ENCODE assay signal across 25 mouse cellular contexts in the genomic region with DNA sequence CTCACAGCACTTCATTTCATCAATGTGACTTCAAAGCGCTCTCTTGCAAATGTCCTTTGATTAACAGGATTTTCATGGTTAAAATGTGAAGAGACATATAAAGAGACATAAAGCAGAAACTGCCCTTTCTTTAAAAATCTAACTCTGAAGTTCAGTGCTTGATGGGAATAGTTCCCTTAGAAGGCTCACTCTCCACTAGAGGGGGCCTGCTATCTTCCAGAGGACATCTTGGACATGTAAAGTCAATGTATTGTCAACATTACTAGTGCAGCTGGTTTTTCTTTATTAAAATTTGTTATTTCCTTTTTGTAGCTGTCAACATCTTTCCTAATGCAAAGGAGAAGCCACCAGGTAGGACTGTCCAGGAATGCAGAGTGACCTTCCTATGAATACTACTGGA. TPM values are rescaled to one million over a fixed set of nuclear protein-coding genes. Genes with fewer than 3 reads are reported as not detected.
DNase-seq lines count a peak whose midpoint lies in the region; ATAC-seq and TF ChIP-seq lines count a peak whose summit lies in the region.
"Had no signal": no experiment of that assay in that cellular context is flagged by ENCODE, and none has a peak within 500 bp of the region (broad histone marks: within the 10 kb centered on the region; RNA-seq: fewer than 3 reads in every experiment).

No protein-coding gene starts in this region.

- H3K9me3 ChIP-seq in heart, postnatal 0 days (replicated peaks; ENCODE audit: control insufficient read depth, low read length): no peaks in the 10 kb centered on the region
- no peaks in the 10 kb centered on the region for H3K9me3 ChIP-seq in lung, embryonic 14.5 days (ENCODE audit: low read depth, low read length)
- no peaks in the 10 kb centered on the region for H3K9me3 ChIP-seq in CH12.LX (replicated peaks; ENCODE audit: low read length)
- no peaks in the 10 kb centered on the region for H3K9me3 ChIP-seq in stomach, postnatal 0 days (ENCODE audit: control insufficient read depth, low read length)
- H3K9me3 ChIP-seq: forebrain, embryonic 12.5 days; hindbrain, embryonic 10.5 days; limb, embryonic 13.5 days; liver, embryonic 15.5 days had no signal

- TF ChIP-seq EP300 in heart, postnatal 0 days (IDR thresholded peaks at IDR 0.05; ENCODE audit: low read depth): no peak
- no peak for TF ChIP-seq EP300 in CH12.LX (IDR thresholded peaks at IDR 0.05; ENCODE audit: low read length)
- no peak for TF ChIP-seq EP300 in stomach, postnatal 0 days (optimal IDR thresholded peaks at IDR 0.05)

- dilution Hi-C loops in CH12.LX (cut with MboI; ENCODE audit: extremely low pct_ligation_motif_present, extremely low pct_unique_long_range_greater_than_20kb, low sequenced_read_pairs): no loop called here

- no peaks in the 10 kb centered on the region for H3K4me1 ChIP-seq in heart, postnatal 0 days (ENCODE audit: control insufficient read depth, insufficient read depth)
- H3K4me1 ChIP-seq in lung, embryonic 14.5 days (ENCODE audit: insufficient read depth): no peaks in the 10 kb centered on the region; the same call in 1 of the 2 replicates
- peaks cover 0 to 6% of the 10 kb centered on the region in 2 experiments; a peak in 2 of 4 replicates for H3K4me1 ChIP-seq in CH12.LX (ENCODE audit: control insufficient read depth in 1 of 2, insufficient read depth in 2 of 2)
- H3K4me1 ChIP-seq in stomach, postnatal 0 days (replicated peaks; ENCODE audit: control insufficient read depth, insufficient read depth): no peaks in the 10 kb centered on the region
- H3K4me1 ChIP-seq: forebrain, embryonic 12.5 days; hindbrain, embryonic 10.5 days; limb, embryonic 13.5 days; liver, embryonic 15.5 days had no signal

- H3K27ac ChIP-seq in heart, postnatal 0 days (ENCODE audit: low read depth): no peak overlapping the region
- H3K27ac ChIP-seq in lung, embryonic 14.5 days (ENCODE audit: low read depth): no peak overlapping the region
- H3K27ac ChIP-seq in CH12.LX (ENCODE audit: insufficient read depth, low read depth): no peak overlapping the region
- no peak overlapping the region for H3K27ac ChIP-seq in stomach, postnatal 0 days (replicated peaks)
- H3K27ac ChIP-seq: forebrain, embryonic 12.5 days; hindbrain, embryonic 10.5 days; limb, embryonic 13.5 days; liver, embryonic 15.5 days had no signal

- H3K79me2 ChIP-seq in CH12.LX (replicated peaks; ENCODE audit: control insufficient read depth, extremely low read depth, insufficient read depth, poor library complexity, severe bottlenecking): no peaks in the 10 kb centered on the region

- 89% methylated on average over 1 of the region's 1 CpGs for WGBS in heart, postnatal 0 days
- WGBS in lung, embryonic 14.5 days: 94% methylated on average over 1 of the region's 1 CpGs
- WGBS in stomach, postnatal 0 days: 98% methylated on average over 1 of the region's 1 CpGs

- no peak overlapping the region for H3K4me3 ChIP-seq in heart, postnatal 0 days (ENCODE audit: low read depth, low read length)
- H3K4me3 ChIP-seq in lung, embryonic 14.5 days (ENCODE audit: low read depth, low read length): no peak overlapping the region
- H3K4me3 ChIP-seq in CH12.LX (replicated peaks in 1 of 3; ENCODE audit: low read depth in 2 of 3, low read length in 2 of 3, poor library complexity in 1 of 3): no peak overlapping the region
- no peak overlapping the region for H3K4me3 ChIP-seq in stomach, postnatal 0 days (ENCODE audit: low read depth, low read length)
- H3K4me3 ChIP-seq: forebrain, embryonic 12.5 days; hindbrain, embryonic 10.5 days; limb, embryonic 13.5 days; liver, embryonic 15.5 days; myocyte had no signal

- DNase-seq in heart, postnatal 0 days (ENCODE audit: low spot score): no peak
- DNase-seq in heart, postnatal 25 days (ENCODE audit: low spot score): no peak
- peak; percentile 68 for DNase-seq in lung, embryonic 14.5 days
- DNase-seq in lung, adult 18-20 months: no peak
- DNase-seq in CH12.LX (ENCODE audit: extremely low read depth): no peak
- no peak for DNase-seq in stomach, postnatal 0 days (ENCODE audit: low spot score)
- DNase-seq in B cell, adult 2 months: no peak
- DNase-seq: cerebellum, adult 11 months; cerebellum, postnatal 25 days; kidney, postnatal 14 days; layer of hippocampus, adult 9-11 months; lung, postnatal 4 days; thymus, adult 2 months had no signal

- H3K36me3 ChIP-seq in heart, postnatal 0 days (replicated peaks; ENCODE audit: control insufficient read depth, insufficient read depth, low read length): no peaks in the 10 kb centered on the region
- H3K36me3 ChIP-seq in lung, embryonic 14.5 days (ENCODE audit: insufficient read depth): no peaks in the 10 kb centered on the region
- H3K36me3 ChIP-seq in CH12.LX (replicated peaks in 1 of 2; ENCODE audit: control insufficient read depth in 1 of 2, insufficient read depth in 1 of 2, low read length in 1 of 2): peaks cover 0 to 6% of the 10 kb centered on the region in 2 experiments
- H3K36me3 ChIP-seq in stomach, postnatal 0 days (ENCODE audit: control insufficient read depth, insufficient read depth, low read length): no peaks in the 10 kb centered on the region
- H3K36me3 ChIP-seq: forebrain, embryonic 12.5 days; hindbrain, embryonic 10.5 days; limb, embryonic 13.5 days; liver, embryonic 15.5 days had no signal

- in situ Hi-C loops in CH12.LX (cut with MboI; ENCODE audit: low pct_ligation_motif_present, low pct_unique_long_range_greater_than_20kb, low sequenced_read_pairs): no loop called here

- intact Hi-C loops in heart, postnatal 25 days (cut with DNase I): no loop called here

- TF ChIP-seq RAD21 in CH12.LX (IDR thresholded peaks at IDR 0.05; ENCODE audit: low read depth, low read length): peak; percentile 56

- no peak for ATAC-seq in heart, postnatal 0 days (ENCODE audit: insufficient read depth, low read depth)
- ATAC-seq in lung, embryonic 14.5 days (ENCODE audit: insufficient read depth): no peak; the same call in 1 of the 2 replicates
- ATAC-seq in stomach, postnatal 0 days (ENCODE audit: low FRiP score, low TSS enrichment): no peak

- no peaks in the 10 kb centered on the region for H3K27me3 ChIP-seq in heart, postnatal 0 days (ENCODE audit: control insufficient read depth, insufficient read depth, low read length)
- no peaks in the 10 kb centered on the region for H3K27me3 ChIP-seq in lung, embryonic 14.5 days (ENCODE audit: insufficient read depth, low read length)
- H3K27me3 ChIP-seq in CH12.LX (replicated peaks): no peaks in the 10 kb centered on the region
- H3K27me3 ChIP-seq in stomach, postnatal 0 days (ENCODE audit: control insufficient read depth, insufficient read depth, low read length): no peaks in the 10 kb centered on the region
- H3K27me3 ChIP-seq: forebrain, embryonic 12.5 days; limb, embryonic 13.5 days; liver, embryonic 15.5 days had no signal

- peak; percentile 52 for TF ChIP-seq CTCF in heart, postnatal 0 days (IDR thresholded peaks at IDR 0.05; ENCODE audit: low read depth)
- TF ChIP-seq CTCF in lung, embryonic 14.5 days (IDR thresholded peaks at IDR 0.05; ENCODE audit: low read depth): peak; percentile 49
- peak in 1 of 2 experiments; percentile 57; a peak in 2 of 4 replicates for TF ChIP-seq CTCF in CH12.LX (conservative IDR thresholded peaks at IDR 0.05 in 1 of 2, IDR thresholded peaks at IDR 0.05 in 1 of 2; ENCODE audit: low read depth in 2 of 2, low read length in 2 of 2)
- TF ChIP-seq CTCF in stomach, postnatal 0 days (IDR thresholded peaks at IDR 0.05; ENCODE audit: low read depth): peak; percentile 68

- no peak for TF ChIP-seq POLR2A in CH12.LX (IDR thresholded peaks at IDR 0.05; ENCODE audit: low read depth, low read length)

- H3K4me2 ChIP-seq in heart, postnatal 0 days (ENCODE audit: low read depth, low read length): no peak overlapping the region
- no peak overlapping the region for H3K4me2 ChIP-seq in lung, embryonic 14.5 days
- H3K4me2 ChIP-seq in CH12.LX (ENCODE audit: insufficient read depth, low read depth, poor library complexity, severe bottlenecking): no peak overlapping the region
- H3K4me2 ChIP-seq in stomach, postnatal 0 days (replicated peaks; ENCODE audit: low read depth): no peak overlapping the region
- H3K4me2 ChIP-seq: forebrain, embryonic 12.5 days; limb, embryonic 13.5 days; liver, embryonic 15.5 days; midbrain, embryonic 11.5 days had no signal

- H3K9ac ChIP-seq in heart, postnatal 0 days (replicated peaks; ENCODE audit: low read depth, low read length): no peak overlapping the region
- H3K9ac ChIP-seq in lung, embryonic 14.5 days: no peak overlapping the region
- no peak overlapping the region for H3K9ac ChIP-seq in CH12.LX (ENCODE audit: insufficient read depth, low read depth)
- no peak overlapping the region for H3K9ac ChIP-seq in stomach, postnatal 0 days (ENCODE audit: low read length)
- H3K9ac ChIP-seq: forebrain, embryonic 12.5 days; limb, embryonic 13.5 days; liver, embryonic 15.5 days had no signal

TF ChIP-seq in CH12.LX, 34 proteins besides CTCF, POLR2A, EP300 and RAD21:
- peak; percentile 9; the same call in 1 of the 2 replicates for TF ChIP-seq SMC3 (IDR thresholded peaks at IDR 0.05; ENCODE audit: low read depth, low read length)
- TF ChIP-seq ZC3H11A (IDR thresholded peaks at IDR 0.05; ENCODE audit: low read depth, low read length): no peak
- no peak for TF ChIP-seq KAT2A (IDR thresholded peaks at IDR 0.05; ENCODE audit: insufficient replicate concordance, low read length)
TF ChIP-seq in CH12.LX: peak in this region for 1.

RNA-seq across cellular contexts. Expression of a gene that starts 38.3 kb away (rescaled TPM):
- not detected in 2 replicates for total RNA-seq in heart, postnatal 0 days (2014; rRNA removed; ENCODE audit: low replicate concordance)
- polyA plus RNA-seq in heart, postnatal 0 days (2015; fragmentation: Nextera tagmentation; extraction: Ambion mirVana): not detected in 2 replicates
- total RNA-seq in heart, postnatal 25 days (2021): not detected
- polyA plus RNA-seq in lung, embryonic 14.5 days (2014; fragmentation: Nextera tagmentation; extraction: Ambion mirVana): 0.29 and 0.45 TPM in 2 replicates
- total RNA-seq in CH12.LX (2012; rRNA removed) (not detected in 2 replicates), CH12.LX (2014; rRNA removed) (not detected in 2 replicates)
- polyA plus RNA-seq in CH12.LX (2012; ENCODE audit: insufficient read length, low read depth): not detected in 2 replicates
- not detected in 2 replicates for polyA plus RNA-seq in stomach, postnatal 0 days (2015; fragmentation: Nextera tagmentation; extraction: Ambion mirVana)
- total RNA-seq: granulocyte monocyte progenitor cell, adult 5-6 weeks; left cerebral cortex, postnatal 10 days had no signal
- polyA plus RNA-seq: brain, embryonic 14.5 days; forebrain, embryonic 12.5 days; hindbrain, embryonic 10.5 days; intestine, embryonic 14.5 days; limb, embryonic 13.5 days; liver, embryonic 15.5 days; midbrain, embryonic 11.5 days; myocyte; small intestine, adult 2 months; stomach, embryonic 14.5 days had no signal
